Mouse (Mus musculus): Measurements from ENCODE around the gene Gpd2.

The Gpd2 gene

DNA sequence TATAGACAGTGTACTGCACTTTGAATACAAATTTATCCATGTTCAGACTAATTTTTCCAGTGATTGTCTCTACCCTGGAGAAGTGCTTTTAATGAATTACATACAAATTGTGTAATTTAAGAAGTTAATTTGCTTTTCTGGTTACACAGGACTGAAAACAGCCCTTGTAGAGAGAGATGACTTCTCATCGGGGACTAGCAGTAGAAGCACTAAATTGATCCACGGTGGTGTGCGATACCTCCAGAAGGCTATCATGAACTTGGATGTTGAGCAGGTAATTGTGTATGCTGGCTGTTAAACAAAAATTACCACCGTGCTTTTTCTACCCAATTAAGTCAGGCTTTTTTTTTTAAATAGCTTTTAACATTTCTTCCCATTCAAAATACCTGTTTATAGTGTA lies 66.8 kb downstream of the Gpd2 start:
- DNase-seq = no peak

DNA sequence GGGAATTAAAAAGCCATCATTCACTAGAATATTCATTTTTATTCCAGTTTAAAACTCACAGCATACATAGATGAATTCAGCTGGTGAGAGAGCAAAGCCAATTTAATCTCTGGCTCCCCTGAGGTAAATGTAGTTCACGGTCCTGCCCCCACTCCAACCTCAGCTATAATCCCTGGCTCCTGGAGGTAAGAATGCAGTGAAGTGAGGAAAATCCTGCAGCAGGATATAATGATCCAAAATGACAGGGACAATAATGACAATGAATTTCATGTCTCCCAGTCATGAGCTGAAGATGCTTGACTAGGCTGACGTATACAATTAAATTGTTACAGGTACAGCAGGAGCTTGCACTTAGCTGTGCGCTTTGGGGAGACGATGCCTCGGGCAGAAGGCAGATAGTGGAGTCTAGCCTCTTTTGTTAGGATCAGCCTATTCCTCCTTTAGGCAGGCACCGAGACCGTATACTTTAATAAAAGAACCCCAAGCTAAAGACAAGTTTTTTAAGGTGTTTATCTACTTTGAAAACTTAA lies 74.9 kb downstream of the Gpd2 start:
- no peak for DNase-seq

DNA sequence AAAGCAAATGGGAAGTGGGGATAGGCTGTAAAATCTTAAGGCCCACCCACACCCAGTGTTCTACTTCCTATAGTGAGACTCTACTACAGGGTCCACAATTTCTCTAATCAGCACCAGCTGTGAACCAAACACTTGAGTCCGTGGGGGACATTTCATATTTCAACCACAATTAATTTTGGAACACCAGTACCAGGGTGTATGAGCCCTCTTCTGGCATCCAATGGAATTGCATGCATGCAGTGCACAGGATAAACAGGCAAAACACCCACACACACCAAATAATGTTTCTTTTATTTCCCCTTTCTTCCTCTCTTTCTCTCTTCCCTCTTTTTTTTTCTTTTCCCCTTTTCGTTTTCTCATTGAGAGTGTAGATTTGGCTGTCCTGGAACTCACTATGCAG lies 78.6 kb downstream of the Gpd2 start:
- peak; percentile 39 for DNase-seq

DNA sequence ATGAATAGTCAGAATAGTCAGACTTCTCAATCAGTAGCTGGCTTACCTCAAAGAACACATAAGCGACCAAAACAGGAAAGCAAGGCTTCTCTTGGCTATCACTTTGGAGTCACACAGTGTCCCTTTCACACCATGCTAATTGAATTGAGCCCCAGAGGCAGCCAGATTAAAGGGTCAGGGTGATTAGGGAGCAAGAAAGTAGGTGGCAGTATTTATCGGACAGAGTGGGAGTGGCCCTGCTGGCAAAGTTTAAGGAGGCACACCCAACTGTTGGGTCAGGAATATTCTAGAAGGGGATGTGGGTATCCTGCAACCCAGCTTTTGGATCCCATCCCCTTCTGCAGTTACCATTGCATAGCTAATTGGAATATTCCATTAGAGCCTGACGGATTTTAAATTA lies 80.9 kb downstream of the Gpd2 start:
- DNase-seq = no peak

DNA sequence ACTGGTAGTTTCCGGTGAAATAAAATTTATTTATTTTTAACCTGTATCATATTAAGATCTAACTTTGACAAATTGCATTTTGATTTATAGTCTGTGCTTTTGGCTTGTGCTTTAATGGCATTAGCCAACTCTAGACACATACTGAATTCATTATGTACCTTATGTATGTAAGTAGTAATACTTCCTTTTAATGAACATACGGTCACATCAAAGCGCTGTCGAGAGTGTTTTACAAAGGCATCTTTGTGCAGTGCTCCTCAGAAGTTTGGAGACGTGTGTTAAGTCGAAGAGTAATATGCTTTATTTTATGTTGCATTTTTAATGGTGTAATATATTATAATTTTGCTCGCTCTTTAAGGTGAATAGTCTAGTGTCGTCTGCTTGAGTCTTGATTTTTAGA lies 88.7 kb downstream of the Gpd2 start:
- DNase-seq = no peak

DNA sequence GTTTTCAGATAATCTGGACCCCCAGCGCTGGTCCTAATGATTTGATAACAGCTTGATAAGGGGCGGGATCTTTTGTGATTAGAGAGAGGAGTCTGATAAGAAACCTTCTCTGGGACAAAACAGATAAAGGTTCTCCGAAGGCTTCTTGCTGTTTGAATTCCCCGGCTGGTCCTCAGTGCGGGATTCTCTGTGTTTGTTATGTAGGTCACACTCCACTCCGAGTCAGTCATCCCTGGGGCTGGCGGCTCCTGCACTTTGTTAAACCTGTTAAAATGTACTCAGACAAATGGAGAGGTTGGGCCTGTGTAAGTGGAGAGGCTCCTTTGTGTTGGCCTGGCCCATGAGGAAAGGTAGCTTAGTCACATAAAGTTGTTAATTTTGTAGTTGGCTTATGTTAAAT lies 91.9 kb downstream of the Gpd2 start:
- no peak for DNase-seq

DNA sequence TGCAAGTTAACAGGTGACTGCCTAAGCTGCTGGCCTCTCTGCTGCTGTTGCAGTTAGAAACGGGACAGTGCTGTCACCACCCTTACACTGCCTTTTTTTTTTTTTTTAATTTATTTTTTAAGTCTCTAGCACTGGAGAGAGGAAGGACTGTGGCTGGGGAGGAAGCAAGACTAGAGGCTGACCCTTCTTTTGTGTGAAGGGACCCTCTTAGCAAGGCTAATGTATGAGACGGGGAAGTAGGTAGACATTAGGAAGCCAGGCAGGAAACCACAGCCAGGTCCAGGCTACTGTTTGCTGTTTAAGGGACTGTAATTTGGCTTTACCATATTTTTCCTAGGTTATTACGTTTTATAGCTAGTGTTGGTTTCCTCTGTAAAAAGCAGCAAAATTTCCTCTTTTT lies 93.4 kb downstream of the Gpd2 start:
- no peak for DNase-seq

DNA sequence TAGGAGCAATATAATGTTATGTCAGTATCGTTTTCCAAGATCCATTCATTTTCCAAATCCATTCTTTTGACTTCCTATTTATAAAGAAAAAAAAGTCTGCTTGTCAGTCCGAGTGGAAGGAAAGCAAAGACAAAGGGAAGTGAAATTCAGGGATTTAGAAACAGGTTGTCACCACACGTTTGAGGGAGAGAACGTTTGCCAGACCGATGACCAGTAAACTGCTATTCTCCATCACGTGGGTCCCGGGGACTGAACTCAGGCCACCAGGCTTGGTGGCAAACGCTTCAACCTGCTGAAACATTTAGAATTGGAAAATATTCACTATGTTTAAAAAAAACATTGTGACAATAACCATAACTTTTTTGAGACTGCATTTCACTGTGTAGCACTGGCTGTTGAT lies 93.8 kb downstream of the Gpd2 start:
- no peak for DNase-seq

DNA sequence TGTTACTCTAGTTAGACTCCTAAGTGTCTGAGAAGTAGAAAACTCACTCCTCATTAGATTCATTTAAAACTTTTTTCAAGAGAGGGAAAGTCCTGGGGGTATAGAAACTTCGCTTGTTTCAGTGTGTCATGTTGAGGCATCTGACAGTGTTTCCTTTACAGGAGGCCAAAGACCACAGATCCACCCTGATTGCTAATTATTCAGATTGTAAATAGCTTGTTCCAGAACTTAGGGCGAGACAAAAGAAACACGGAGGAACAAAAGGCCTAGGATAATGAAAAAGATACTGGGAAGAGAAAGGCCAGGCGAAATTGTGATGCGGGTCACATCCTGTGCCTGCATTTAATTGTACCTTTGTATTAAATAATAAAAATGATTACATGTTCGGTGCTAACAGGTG lies 96.0 kb downstream of the Gpd2 start:
- no peak for DNase-seq

DNA sequence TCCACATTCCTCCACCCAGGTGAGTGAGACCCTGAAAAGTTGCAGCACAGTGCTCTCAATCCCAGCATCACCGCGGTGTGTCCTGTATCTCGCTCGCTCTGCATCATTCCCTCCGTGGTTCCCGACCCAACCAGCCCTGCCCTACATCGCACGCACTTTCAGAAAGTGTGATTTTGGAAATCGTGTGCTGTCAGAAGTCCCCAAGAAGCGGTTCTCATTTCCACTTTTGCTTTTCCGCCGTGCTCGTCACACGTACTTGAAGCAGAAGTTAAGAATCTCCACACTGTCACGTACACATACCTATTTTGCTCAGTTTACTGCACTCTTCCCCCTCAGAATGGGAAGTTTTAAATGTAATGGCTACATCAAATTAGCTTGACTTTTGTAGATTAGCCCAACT lies 98.0 kb downstream of the Gpd2 start:
- DNase-seq = no peak

DNA sequence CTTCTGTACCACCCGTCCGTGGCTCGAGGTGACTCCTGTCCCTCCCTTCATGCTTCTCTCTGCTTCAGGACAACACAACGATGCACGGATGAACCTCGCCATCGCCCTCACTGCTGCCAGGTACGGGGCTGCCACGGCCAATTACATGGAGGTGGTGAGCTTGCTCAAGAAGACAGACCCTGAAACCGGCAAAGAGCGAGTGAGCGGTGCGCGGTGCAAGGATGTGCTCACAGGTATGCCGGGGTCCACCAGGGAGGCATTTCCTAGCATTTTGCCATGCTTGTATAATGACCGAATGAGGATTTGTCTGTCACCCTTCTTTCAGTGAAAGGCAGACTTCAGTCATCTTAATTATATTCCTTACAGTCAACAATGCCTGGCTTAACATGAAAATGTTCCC lies 101.3 kb downstream of the Gpd2 start:
- no peak for DNase-seq

DNA sequence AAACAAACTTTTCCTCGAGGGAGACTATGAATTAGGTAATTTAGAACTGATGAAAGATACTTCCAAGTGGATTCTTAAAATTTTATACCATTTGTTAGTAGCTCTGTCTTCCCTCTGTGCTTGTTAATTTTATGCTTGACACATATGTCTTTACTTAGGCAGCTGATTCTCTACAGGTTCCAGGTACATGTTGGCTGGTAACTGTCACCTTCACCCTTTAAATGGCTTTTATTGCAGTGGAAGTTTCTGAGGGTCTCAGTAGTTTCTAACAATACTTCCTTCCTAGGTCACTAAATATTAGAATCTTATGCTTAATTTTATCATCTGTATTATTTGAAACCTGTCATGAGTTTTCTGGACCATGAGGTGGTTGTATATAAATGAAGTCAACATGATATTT lies 105.5 kb downstream of the Gpd2 start:
- DNase-seq = no peak

DNA sequence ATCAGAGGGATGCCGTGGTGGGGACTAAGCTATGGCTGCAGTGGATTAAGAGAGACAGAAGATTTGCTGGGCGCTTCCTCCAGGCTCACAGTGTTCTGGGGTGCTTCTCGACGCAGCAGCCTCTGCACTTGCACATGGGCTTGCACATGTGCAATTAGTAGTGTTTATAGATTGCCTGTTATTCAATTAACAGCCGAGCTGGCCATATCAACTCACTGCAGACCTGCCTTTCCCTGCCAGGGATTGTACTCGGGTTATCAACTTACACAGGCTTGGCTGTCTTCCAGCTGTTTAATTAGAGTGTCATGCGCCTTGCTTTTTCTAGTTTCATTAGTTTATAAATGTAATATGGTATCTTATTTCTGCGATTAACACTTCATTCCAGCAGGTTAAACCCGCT lies 113.2 kb downstream of the Gpd2 start:
- DNase-seq = no peak

DNA sequence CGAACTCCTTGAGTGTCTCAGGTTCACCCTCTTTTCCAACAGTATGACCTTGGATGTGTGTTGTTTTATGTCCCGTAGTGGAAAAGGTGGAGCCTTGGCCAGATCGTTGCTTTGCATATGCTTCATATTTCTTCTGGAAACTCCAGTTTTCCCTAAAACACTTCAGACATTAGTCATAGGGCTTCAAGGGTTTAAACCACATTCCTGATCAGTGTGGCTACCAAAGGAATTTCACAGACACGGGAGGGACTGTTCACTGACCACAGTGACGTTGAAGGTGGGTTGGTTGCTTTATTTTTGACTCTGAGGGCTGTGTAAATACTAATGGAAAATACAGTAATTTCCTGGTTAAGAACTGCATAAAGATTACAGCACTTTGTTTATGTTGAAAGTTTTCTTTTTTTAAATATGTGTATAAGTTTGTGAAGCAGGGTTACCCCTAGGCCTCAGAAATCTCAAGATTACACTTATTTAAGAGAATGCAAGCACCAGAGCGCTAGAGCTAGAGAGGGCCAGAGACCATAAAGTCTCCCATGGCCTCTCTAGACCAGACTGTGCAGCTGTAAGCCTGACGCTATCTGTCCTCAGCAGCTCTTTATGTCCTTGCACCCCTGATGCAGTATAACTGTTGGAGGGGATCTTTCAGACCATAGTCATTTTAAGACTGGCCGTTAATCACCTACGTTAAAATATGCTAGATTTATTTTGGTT lies 116.4 kb downstream of the Gpd2 start:
- no peak for DNase-seq

DNA sequence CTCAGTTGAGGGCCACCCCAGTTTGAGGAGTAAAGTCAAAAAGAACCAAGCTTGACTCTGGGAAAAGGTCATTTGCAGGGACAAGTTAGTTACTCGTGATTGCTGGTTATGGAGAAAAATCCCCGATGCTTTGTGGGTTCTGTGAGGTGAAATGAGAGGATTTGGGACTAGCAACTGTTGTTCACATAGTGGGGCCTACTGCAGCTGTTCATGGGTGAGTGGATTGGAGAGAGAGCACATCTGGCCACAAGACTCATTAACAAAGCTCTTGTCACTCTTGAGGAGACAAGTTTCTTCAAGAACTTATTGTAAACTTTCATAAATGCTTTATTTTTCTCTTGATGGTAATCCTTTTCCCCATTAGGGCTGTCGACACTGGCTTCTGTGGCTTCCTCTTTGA lies 117.4 kb downstream of the Gpd2 start:
- no peak for DNase-seq

DNA sequence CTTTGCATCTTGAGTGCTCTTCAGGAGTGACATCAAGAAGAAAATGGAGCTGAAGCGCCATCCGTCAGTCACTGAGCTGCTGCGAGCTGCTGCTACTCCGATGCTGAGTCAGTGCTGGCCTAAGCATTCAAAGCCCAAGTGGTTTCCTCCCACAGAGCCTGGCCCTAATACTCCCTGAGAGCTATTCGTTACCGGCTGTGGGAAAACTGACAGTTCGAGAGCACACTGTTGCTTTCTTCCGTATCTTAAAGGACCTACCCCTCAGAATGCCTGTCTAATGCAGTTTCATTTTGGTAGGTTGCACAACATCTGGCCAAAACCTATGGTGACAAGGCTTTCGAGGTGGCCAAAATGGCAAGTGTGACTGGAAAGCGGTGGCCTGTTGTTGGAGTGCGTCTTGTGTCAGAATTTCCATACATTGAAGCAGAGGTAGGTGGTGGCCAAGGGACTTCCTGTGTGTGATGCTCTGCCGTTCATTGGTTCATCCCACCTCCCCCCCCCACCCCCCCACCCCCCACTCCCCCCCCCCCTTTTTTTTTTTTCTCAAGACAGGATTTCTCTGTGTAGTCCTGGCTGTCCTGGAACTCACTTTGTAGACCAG lies 118.9 kb downstream of the Gpd2 start:
- no peak for DNase-seq

DNA sequence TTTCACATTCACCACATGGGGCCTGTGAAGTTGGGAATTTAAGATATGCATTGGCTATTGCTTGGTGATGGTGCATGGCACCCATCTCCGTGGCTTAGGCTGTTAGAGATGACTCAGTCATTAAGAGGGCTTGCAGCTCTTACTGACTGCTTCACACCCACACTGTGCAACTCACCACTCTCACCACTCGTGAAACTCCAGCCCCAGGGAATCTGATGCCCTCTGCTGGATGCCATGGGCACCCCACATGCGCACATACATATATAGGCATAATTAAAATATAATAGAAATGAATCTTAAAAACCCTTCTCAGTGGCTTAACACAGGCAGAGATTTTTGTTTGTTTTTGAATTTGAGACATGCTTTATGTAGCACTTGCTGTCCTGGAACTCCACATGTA lies 125.1 kb downstream of the Gpd2 start:
- DNase-seq = no peak

DNA sequence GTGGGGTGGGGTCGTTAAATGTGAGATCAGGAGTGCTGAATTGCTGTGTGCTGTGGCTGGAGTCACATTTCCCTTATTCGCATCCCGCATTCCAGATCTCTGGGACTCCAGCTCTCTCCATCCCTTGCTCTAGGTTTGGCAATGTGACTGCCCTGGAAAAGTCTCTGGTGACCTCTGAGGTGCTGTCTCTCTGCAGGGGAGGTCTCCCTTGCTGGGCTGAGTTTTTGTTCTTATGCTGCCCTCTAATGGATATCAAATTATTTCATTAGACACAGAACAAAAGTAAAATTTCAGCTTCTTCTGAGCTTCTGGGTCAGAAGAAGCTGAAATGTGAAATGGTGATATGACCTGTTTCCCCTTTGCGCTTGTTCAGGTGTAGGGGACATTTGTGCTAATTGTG lies 137.2 kb downstream of the Gpd2 start:
- peak; percentile 44 for DNase-seq

DNA sequence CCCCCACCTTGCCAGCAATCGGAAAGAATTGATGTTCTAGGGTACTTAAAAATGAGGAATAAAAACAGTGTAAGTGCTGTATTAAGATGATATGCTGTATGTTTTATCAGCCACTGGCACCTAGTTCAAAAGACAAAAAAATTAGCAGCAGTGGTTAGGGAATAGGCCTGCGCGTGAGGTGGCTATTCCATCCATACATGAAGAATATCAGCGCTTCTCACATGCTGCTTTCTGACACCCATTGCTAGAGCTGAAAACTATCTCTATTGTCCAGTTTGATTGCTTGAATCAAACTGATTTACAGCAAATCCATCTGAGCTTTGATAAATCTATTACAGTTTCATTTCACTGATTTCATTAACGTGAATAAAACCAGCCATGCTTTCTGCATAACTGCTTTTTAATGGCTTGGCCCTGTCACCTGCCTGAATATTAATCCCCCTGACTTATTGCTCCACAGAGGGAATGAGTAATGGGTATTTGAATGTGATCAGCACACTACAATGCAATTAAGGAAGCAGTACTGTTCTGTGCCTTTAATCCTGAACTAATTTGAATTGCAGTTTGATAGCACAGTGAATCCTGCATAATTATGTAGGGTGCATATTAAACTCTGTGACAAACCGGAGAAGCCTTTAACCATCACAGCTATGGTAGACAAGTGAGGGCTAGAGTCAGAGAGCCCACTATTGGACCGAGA lies 137.9 kb downstream of the Gpd2 start:
- no peak for DNase-seq

DNA sequence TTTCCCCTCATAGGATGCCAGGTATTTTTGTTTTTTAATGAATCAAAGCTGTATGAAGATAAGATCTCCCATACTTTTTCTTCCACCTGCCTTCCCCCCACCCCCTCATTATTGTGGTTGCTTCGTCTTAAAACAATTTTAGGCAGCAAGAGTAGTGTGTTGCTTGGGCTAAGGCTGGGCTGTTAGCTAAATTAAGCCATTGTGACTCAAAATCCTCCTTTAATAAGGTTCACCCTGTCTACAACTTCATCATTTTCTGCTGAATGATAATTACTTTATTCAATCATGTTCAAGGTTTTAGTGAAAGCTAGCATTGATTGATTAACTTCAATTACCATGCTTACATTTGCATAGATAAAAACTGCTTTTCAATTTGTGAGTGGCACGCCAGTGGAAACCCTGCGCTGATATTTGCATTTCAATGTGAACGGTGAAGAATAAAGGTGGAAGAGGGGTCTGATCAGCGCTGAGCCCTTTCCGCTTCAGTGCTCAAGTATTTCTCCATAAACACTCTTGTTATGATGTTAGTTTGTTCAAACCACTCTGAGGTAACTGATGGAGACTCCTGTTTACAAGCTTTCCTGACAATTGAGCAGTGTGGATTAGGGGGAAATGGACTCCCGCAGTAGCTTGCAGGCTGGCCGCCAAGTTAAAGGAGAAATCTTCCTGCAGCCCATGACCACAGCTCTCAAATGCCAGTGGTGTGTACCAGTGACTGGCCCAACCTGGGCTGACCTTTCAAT lies 140.9 kb downstream of the Gpd2 start:
- DNase-seq = peak; percentile 29

DNA sequence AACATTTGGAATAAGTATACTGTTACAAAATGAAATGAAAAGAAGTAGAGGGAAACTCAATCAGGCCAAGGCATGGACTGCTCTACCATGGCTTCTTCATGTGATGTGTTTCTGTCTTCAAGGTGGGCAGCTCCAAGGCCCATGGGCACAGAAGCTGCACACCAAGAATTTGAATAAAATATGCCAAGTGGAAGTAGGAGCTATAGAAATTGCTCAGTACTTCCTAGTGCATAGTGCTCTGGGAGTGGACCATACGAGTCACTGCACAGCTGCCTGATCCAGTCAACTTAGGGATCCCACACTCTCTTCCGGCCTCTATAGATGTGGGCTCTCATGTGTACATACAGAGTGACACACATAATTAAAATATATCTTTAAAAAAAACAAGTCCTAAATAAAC lies 147.2 kb downstream of the Gpd2 start:
- DNase-seq = no peak

DNA sequence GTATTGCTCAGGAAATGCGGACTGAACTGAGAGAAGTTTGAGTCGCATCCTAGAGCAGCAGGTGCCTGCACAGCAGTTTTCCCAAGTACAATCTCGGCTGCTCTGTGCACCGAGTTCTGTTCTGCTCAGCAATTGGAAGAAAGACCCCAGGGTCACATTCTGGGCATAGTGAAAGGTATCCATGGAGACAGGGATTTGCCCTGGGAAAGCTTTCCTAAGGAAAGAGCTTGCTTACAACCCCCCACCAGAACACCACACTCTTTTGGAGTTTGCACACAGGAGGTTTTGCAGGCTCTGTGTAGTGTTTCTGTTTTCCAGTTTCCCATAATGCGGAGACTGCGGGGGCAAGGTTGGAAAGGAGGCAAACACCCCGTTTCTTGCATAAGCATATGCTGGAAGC lies 150.4 kb downstream of the Gpd2 start:
- peak; percentile 77 for DNase-seq

DNA sequence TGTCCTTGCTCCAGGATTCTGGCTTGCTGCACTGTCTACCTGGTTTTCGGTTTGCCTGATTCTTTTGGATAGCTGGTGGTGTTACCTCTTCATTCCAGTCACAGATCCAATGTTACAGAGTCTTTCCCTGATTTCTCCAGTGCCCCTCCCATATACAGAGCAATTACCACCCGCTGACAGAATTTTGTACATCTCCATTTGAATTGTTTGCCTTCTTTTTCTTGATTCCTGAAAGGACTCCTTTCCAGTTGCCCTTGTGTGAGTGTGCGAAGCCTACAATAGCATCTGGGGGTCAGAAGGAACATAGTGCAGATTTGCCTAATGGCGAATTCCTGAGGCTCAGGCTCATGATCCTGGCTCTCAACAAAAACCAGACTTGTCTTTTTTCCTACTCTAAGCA lies 157.6 kb downstream of the Gpd2 start:
- no peak for DNase-seq

DNA sequence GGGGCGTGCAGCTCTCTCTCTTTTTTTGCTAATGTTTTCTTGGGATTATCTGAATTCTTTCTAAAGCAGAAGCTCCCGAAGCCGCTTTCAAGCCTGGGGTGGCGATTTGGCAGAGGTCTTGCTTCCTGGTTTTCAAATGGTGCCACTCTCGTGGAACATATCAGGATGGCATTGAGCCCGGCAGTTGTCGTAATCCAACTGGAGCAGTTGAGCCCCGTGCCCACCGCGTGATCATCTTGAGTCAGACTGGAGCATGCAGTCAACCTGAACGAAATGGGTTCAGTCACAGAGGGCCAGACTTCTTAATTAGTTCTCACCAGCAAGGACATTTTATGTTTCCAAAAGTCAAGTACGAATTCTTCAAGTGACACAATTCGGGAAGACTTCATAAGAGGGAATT lies 158.6 kb downstream of the Gpd2 start:
- DNase-seq = no peak
